Mouse (Mus musculus) cerebellum, adult 2 months (tissue): Measurements from ENCODE around the gene Lrrc56. TPM values are rescaled to one million over a fixed set of nuclear protein-coding genes. Genes with fewer than 3 reads are reported as not detected.

ENCODE experiments used
- DNase-seq, 2 experiments: peaks; one replicate each; pipeline ENCODE4 v3.0.0; 2021
- H3K27ac ChIP-seq: fragments of 200-500 bp; 2 replicates; pipeline ENCODE4 v1.5.1; 2012; ENCODE audit warnings: low read length, control low read depth, inconsistent platforms; ENCODE audit not compliant: insufficient read depth
- H3K27me3 ChIP-seq: fragments of 200-500 bp; 2 replicates; pipeline ENCODE4 v1.6.1; 2012; ENCODE audit warnings: inconsistent platforms, mild to moderate bottlenecking, low read length, moderate library complexity; ENCODE audit not compliant: control insufficient read depth, insufficient read depth
- H3K4me1 ChIP-seq: fragments of 200-500 bp; 2 replicates; pipeline ENCODE4 v1.6.1; 2011; ENCODE audit warnings: low read length; ENCODE audit not compliant: control insufficient read depth, insufficient read depth
- H3K4me3 ChIP-seq: fragments of 200-500 bp; replicated peaks from 2 replicates; pipeline ENCODE3; 2011; ENCODE audit warnings: mild to moderate bottlenecking, low read depth, low read length, control low read depth; ENCODE audit not compliant: insufficient read depth
- CTCF ChIP-seq: fragments of 200-500 bp; IDR thresholded peaks from 2 replicates; pipeline ENCODE4 v1.5.1; 2011; ENCODE audit warnings: low read depth, mild to moderate bottlenecking, control low read depth, low read length, moderate library complexity, borderline replicate concordance; ENCODE audit not compliant: insufficient read depth
- POLR2A ChIP-seq: fragments of 200-500 bp; IDR thresholded peaks from 2 replicates; pipeline ENCODE4 v1.6.1; 2011; ENCODE audit warnings: low read length, control low read depth, borderline replicate concordance; ENCODE audit not compliant: insufficient read depth
- WGBS: fragments of 180-500 bp; shearing (Covaris S2); methylation state at CpG from one replicate; pipeline ENCODE4 v1.1.7; 2018; 5-methylcytosine and 5-hydroxymethylcytosine counted together
- polyA plus RNA-seq: library from polyadenylated mRNA; depleted of rRNA; stranded (reverse); fragments of >200 nt; gene quantifications from 2 replicates; pipeline ENCODE4 v1.2.3, GENCODE M21; 2012

Lrrc56 gene
- polyA plus RNA-seq, 1 experiment: 6.3 TPM

GRCm38 (mm10) chr7:141193348-141193856 lies 555 bp upstream of the Lrrc56 start:
- Histone ChIP-seq H3K4me1 (peaks cover 14% of the 10 kb centered on the region), H3K27ac (peak overlapping the region; percentile 16), H3K4me3 (peak overlapping the region; percentile 73), H3K27me3 (no peaks in the 10 kb centered on the region)
- no peak for DNase-seq
- TF ChIP-seq POLR2A (no peak), CTCF (no peak)
- WGBS: 1% methylated on average over 43 of the region's 43 CpGs

DNA sequence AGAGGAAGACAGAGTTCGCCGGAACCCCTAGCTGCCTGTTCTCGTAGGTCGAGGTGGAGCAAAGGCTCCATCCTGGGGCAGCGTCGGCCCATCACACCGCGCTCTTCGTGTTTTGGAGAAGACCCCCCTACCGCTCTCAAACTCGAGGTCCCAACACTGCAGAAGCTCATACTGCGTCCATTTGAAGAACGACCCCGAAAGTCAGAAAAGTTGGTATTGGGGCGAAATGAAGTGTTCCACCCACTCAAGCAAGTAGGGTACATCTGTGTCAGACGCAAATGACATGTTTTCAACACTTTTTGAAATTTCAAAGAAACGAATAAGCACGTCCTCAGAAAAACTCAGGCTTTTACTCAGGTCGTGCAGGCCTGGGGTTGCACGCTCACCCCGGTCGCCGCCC lies 452 bp downstream of the Lrrc56 start:
- H3K27ac ChIP-seq: no peak overlapping the region; the same call in 1 of the 2 replicates
- H3K4me1 ChIP-seq: peaks cover 14% of the 10 kb centered on the region
- under 1% methylated on average over 23 of the region's 23 CpGs for WGBS
- H3K4me3 ChIP-seq: peak overlapping the region; percentile 70
- TF ChIP-seq POLR2A: no peak
- TF ChIP-seq CTCF: no peak
- DNase-seq: no peak
- no peaks in the 10 kb centered on the region for H3K27me3 ChIP-seq

DNA sequence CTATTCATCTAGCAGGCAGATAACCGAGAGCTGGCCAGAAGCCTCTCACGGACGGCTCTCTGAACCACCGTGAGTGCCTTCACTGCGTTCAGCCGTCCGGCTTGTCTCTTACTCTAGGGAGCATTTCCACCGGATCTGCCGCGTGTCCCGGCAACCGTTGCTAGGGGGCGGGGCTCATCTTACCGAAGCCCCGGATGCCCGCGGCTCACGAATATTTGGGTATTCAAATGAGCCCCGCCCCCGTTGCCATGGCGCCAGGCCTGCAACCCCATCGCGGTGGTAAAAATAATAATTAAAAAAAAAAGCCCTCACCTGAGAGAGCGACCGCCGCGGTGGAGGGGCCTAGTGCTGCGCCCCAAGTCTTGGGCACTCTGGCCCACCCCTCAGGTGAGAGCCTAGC lies 873 bp downstream of the Lrrc56 start:
- Histone ChIP-seq H3K4me3 (peak overlapping the region; percentile 70), H3K27me3 (no peaks in the 10 kb centered on the region), H3K27ac (no peak overlapping the region), H3K4me1 (peaks cover 14% of the 10 kb centered on the region)
- TF ChIP-seq CTCF: no peak
- TF ChIP-seq POLR2A: no peak
- DNase-seq: peak; percentile 78
- 2% methylated on average over 28 of the region's 28 CpGs for WGBS

DNA sequence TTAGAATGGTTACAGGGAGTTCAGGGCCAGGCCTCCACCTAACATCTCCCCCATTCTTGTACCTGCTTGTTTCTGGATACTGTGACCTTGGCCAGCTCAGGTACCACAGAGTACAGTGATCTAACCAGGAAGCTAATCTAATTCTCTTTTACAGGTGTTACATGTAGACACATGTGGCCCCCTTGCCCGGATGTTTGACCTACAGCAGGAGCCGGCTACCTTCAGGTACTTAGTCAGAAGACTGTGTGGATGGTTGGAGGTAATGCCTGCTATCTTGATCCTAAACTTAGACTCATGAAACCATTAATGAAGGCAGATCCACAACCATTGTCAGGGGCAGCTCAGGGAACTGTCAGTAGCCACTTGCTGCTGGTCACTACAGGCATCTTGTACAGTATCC lies 1.8 kb downstream of the Lrrc56 start:
- TF ChIP-seq CTCF (no peak), POLR2A (no peak)
- 94% methylated on average over 2 of the region's 2 CpGs for WGBS
- no peak for DNase-seq
- Histone ChIP-seq H3K4me3 (no peak overlapping the region), H3K27ac (no peak overlapping the region), H3K27me3 (no peaks in the 10 kb centered on the region), H3K4me1 (peaks cover 14% of the 10 kb centered on the region)

DNA sequence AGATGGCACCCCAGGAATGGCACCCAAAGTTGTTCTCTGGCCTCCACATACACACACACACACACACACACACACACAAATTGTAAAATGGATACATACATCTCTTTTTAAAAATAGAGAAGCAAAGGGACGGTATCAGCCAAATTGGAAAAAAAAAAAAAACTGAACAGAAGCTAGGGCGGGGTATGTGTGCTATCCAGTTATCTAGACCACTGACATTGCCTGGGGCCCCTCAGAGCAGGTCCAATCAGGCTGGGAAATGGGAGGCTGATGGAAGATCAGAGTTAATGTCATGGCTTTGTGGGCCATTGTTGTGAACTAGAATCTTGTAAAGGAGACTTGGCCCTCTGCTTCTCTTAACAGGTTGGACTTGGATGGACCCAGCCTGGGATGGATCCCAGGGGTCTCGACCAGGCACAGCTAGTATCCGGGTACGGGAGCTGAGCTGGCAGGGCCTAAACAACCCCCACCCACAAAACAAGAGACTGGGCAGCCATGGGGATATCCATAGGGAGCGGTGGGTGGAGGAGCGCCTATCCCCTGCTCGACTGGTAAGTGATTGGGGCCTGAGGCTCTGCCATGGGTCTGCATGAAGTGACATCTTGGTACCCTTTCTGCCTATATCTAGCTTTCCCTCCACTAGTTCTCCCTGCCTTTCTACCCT lies 2.8 kb downstream of the Lrrc56 start:
- WGBS: 86% methylated on average over 8 of the region's 8 CpGs
- TF ChIP-seq CTCF: no peak
- TF ChIP-seq POLR2A: no peak
- no peak overlapping the region for H3K27ac ChIP-seq
- no peak overlapping the region for H3K4me3 ChIP-seq
- no peaks in the 10 kb centered on the region for H3K27me3 ChIP-seq
- no peak for DNase-seq
- H3K4me1 ChIP-seq: peaks cover 14% of the 10 kb centered on the region

DNA sequence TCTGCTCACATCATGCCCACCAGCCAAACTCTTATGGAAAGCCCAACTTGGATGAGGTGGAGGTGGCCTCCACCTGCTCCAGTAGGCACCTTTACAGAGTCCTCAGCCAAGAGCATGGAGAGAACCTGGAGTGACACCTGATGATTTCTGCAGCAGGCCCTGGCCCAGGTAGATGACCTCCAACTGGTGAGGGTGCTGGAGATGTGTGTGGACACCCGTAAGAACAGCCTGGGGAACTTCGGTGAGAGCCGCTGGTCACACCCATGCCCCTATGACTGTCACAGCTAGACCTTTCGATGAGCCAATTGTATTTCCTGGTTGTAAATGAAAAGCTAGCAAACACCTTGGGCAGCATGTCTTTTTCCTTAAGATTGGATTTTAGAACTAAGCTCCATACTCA lies 4.2 kb downstream of the Lrrc56 start:
- Histone ChIP-seq H3K27me3 (no peaks in the 10 kb centered on the region), H3K4me1 (peaks cover 3% of the 10 kb centered on the region; the same call in 1 of the 2 replicates), H3K4me3 (no peak overlapping the region), H3K27ac (no peak overlapping the region)
- no peak for DNase-seq
- TF ChIP-seq CTCF (no peak), POLR2A (no peak)
- WGBS: 98% methylated on average over 4 of the region's 4 CpGs

- WGBS: 61% methylated on average over 3 of the region's 3 CpGs
- H3K4me1 ChIP-seq: no peaks in the 10 kb centered on the region
- no peak for DNase-seq
Observed at GRCm38 (mm10) chr7:141204546-141204945, 10.6 kb downstream of the Lrrc56 start.

GRCm38 (mm10) chr7:141205504-141205903 lies 11.5 kb downstream of the Lrrc56 start:
- Histone ChIP-seq H3K4me1 (no peaks in the 10 kb centered on the region), H3K27ac (no peak overlapping the region), H3K27me3 (no peaks in the 10 kb centered on the region), H3K4me3 (no peak overlapping the region)
- 89% methylated on average over 5 of the region's 5 CpGs for WGBS
- DNase-seq: no peak
- TF ChIP-seq CTCF (no peak), POLR2A (no peak)

More at GRCm38 (mm10) chr7:141204546-141204945, 10.6 kb downstream of the Lrrc56 start:
- Histone ChIP-seq H3K27ac (no peak overlapping the region), H3K27me3 (no peaks in the 10 kb centered on the region), H3K4me3 (no peak overlapping the region)
- TF ChIP-seq CTCF (no peak), POLR2A (no peak)
